Mouse (Mus musculus) liver, embryonic 11.5 days (tissue): ENCODE results near the gene Zfp706. TPM values are rescaled to one million over a fixed set of nuclear protein-coding genes. Genes with fewer than 3 reads are reported as not detected.

ENCODE experiments used
- ATAC-seq: fragments of 200-750 bp; cut with Nextera tagmentation; replicated peaks from 2 replicates; pipeline ENCODE4 v1.8.0; 2017; ENCODE audit warnings: moderate number of reproducible peaks, mild to moderate bottlenecking, moderate TSS enrichment, moderate library complexity; ENCODE audit not compliant: low FRiP score
- DNase-seq: peaks from one replicate; pipeline ENCODE4 v3.0.0-alpha.2; 2017; ENCODE audit warnings: low spot score
- H3K27ac ChIP-seq: fragments of 300-500 bp; sonication (generic); 2 replicates; pipeline ENCODE4 v1.5.1; 2014; ENCODE audit warnings: mild to moderate bottlenecking, low read depth, low read length, control low read depth
- H3K27me3 ChIP-seq: fragments of 300-500 bp; sonication (generic); replicated peaks from 2 replicates; pipeline ENCODE4 v1.6.1; 2014; ENCODE audit warnings: low read length, mixed read lengths; ENCODE audit not compliant: control insufficient read depth, insufficient read depth
- H3K36me3 ChIP-seq: fragments of 300-500 bp; sonication (generic); 2 replicates; pipeline ENCODE4 v1.6.1; 2014; ENCODE audit warnings: mild to moderate bottlenecking, low read length, moderate library complexity, mixed read lengths; ENCODE audit not compliant: control insufficient read depth, insufficient read depth
- H3K4me1 ChIP-seq: fragments of 300-500 bp; sonication (generic); replicated peaks from 2 replicates; pipeline ENCODE4 v1.6.1; 2014; ENCODE audit warnings: low read length, mixed read lengths; ENCODE audit not compliant: control insufficient read depth, insufficient read depth
- H3K4me2 ChIP-seq: fragments of 300-500 bp; sonication (generic); 2 replicates; pipeline ENCODE4 v1.6.1; 2014; ENCODE audit warnings: mild to moderate bottlenecking, control low read depth, moderate library complexity
- H3K4me3 ChIP-seq: fragments of 300-500 bp; sonication (generic); 2 replicates; pipeline ENCODE4 v1.5.1; 2014; ENCODE audit warnings: low read depth, low read length, control low read depth
- H3K9ac ChIP-seq: fragments of 300-500 bp; sonication (generic); 2 replicates; pipeline ENCODE4 v1.6.1; 2014; ENCODE audit warnings: low read depth, low read length, control low read depth
- H3K9me3 ChIP-seq: fragments of 300-500 bp; sonication (generic); 2 replicates; pipeline ENCODE4 v1.6.1; 2016; ENCODE audit warnings: low read length, inconsistent platforms, mixed read lengths; ENCODE audit not compliant: control insufficient read depth
- WGBS: fragments of 180-500 bp; shearing (Covaris S2); extraction: QIAGEN DNeasy Blood & Tissue Kit; methylation state at CpG from one replicate; pipeline ENCODE4 v1.1.7; 2014; 5-methylcytosine and 5-hydroxymethylcytosine counted together
- polyA plus RNA-seq: library from polyadenylated mRNA; unstranded; fragments of >200 nt; fragmentation: Nextera tagmentation; extraction: Ambion mirVana; gene quantifications from 2 replicates; pipeline ENCODE4 v1.2.1, GENCODE M21; 2014

Gene Zfp706
- polyA plus RNA-seq, 1 experiment from 2014 or later: 419 TPM

GRCm38 (mm10) chr15:37041214-37041613 is 33.6 kb upstream of the Zfp706 start:
- DNase-seq: no peak
- no peak overlapping the region for H3K4me3 ChIP-seq
- ATAC-seq: no peak
- H3K36me3 ChIP-seq: no peaks in the 10 kb centered on the region
- H3K4me2 ChIP-seq: no peak overlapping the region
- H3K27me3 ChIP-seq: no peaks in the 10 kb centered on the region
- WGBS: 83% methylated on average over 5 of the region's 5 CpGs
- no peaks in the 10 kb centered on the region for H3K9me3 ChIP-seq
- H3K4me1 ChIP-seq: no peaks in the 10 kb centered on the region
- no peak overlapping the region for H3K9ac ChIP-seq
- no peak overlapping the region for H3K27ac ChIP-seq

GRCm38 (mm10) chr15:37038666-37039065 is 31.1 kb upstream of the Zfp706 start:
- DNase-seq: no peak
- no peak for ATAC-seq
- Histone ChIP-seq H3K36me3 (no peaks in the 10 kb centered on the region), H3K27me3 (no peaks in the 10 kb centered on the region), H3K27ac (no peak overlapping the region), H3K4me2 (no peak overlapping the region), H3K9me3 (no peaks in the 10 kb centered on the region), H3K9ac (no peak overlapping the region), H3K4me1 (no peaks in the 10 kb centered on the region), H3K4me3 (no peak overlapping the region)
- whole genome bisulfite sequencing: 24% methylated on average over 1 of the region's 1 CpGs

GRCm38 (mm10) chr15:37037704-37038103 is 30.1 kb upstream of the Zfp706 start:
- 77% methylated on average over 3 of the region's 3 CpGs for WGBS
- H3K4me2 ChIP-seq: no peak overlapping the region
- H3K4me1 ChIP-seq: no peaks in the 10 kb centered on the region
- no peaks in the 10 kb centered on the region for H3K36me3 ChIP-seq
- ATAC-seq (no peak), DNase-seq (no peak)
- no peak overlapping the region for H3K27ac ChIP-seq
- no peaks in the 10 kb centered on the region for H3K9me3 ChIP-seq
- H3K27me3 ChIP-seq: no peaks in the 10 kb centered on the region
- H3K4me3 ChIP-seq: no peak overlapping the region
- H3K9ac ChIP-seq: no peak overlapping the region

- no peak for ATAC-seq
- Histone ChIP-seq H3K27ac (no peak overlapping the region), H3K4me1 (no peaks in the 10 kb centered on the region)
Observed at GRCm38 (mm10) chr15:37036481-37037156, 29.0 kb upstream of the Zfp706 start.

GRCm38 (mm10) chr15:37034155-37034554 is 26.6 kb upstream of the Zfp706 start:
- no peak overlapping the region for H3K4me2 ChIP-seq
- H3K27me3 ChIP-seq: no peaks in the 10 kb centered on the region
- H3K36me3 ChIP-seq: no peaks in the 10 kb centered on the region
- WGBS: 74% methylated on average over 2 of the region's 2 CpGs
- no peaks in the 10 kb centered on the region for H3K9me3 ChIP-seq
- DNase-seq (no peak), ATAC-seq (no peak)
- no peaks in the 10 kb centered on the region for H3K4me1 ChIP-seq
- H3K9ac ChIP-seq: no peak overlapping the region
- no peak overlapping the region for H3K4me3 ChIP-seq
- H3K27ac ChIP-seq: no peak overlapping the region

More at GRCm38 (mm10) chr15:37036481-37037156, 29.0 kb upstream of the Zfp706 start:
- Histone ChIP-seq H3K27me3 (no peaks in the 10 kb centered on the region), H3K9ac (no peak overlapping the region), H3K4me3 (no peak overlapping the region), H3K36me3 (no peaks in the 10 kb centered on the region), H3K9me3 (no peaks in the 10 kb centered on the region), H3K4me2 (no peak overlapping the region)
- WGBS: 45% methylated on average over 7 of the region's 7 CpGs
- no peak for DNase-seq

- DNase-seq (no peak), ATAC-seq (no peak)
- H3K36me3 ChIP-seq: no peaks in the 10 kb centered on the region
- 81% methylated on average over 2 of the region's 2 CpGs for WGBS
- no peaks in the 10 kb centered on the region for H3K9me3 ChIP-seq
- no peak overlapping the region for H3K4me3 ChIP-seq
- H3K27me3 ChIP-seq: no peaks in the 10 kb centered on the region
- no peak overlapping the region for H3K9ac ChIP-seq
- H3K27ac ChIP-seq: no peak overlapping the region
- H3K4me2 ChIP-seq: no peak overlapping the region
- no peaks in the 10 kb centered on the region for H3K4me1 ChIP-seq
Observed at GRCm38 (mm10) chr15:37033431-37033830, 25.9 kb upstream of the Zfp706 start.

- H3K36me3 ChIP-seq: no peaks in the 10 kb centered on the region
- 34% methylated on average over 6 of the region's 6 CpGs for WGBS
- no peak overlapping the region for H3K27ac ChIP-seq
- H3K27me3 ChIP-seq: no peaks in the 10 kb centered on the region
- no peaks in the 10 kb centered on the region for H3K4me1 ChIP-seq
- ATAC-seq (no peak), DNase-seq (no peak)
- no peak overlapping the region for H3K4me3 ChIP-seq
- no peak overlapping the region for H3K4me2 ChIP-seq
- no peaks in the 10 kb centered on the region for H3K9me3 ChIP-seq
- H3K9ac ChIP-seq: no peak overlapping the region
Observed at GRCm38 (mm10) chr15:37031334-37032150, 24.0 kb upstream of the Zfp706 start.

- no peaks in the 10 kb centered on the region for H3K36me3 ChIP-seq
Observed at GRCm38 (mm10) chr15:37030929-37031328, 23.4 kb upstream of the Zfp706 start.

GRCm38 (mm10) chr15:37027956-37028355 is 20.4 kb upstream of the Zfp706 start:
- Histone ChIP-seq H3K27me3 (no peaks in the 10 kb centered on the region), H3K4me1 (no peaks in the 10 kb centered on the region), H3K36me3 (no peaks in the 10 kb centered on the region), H3K4me3 (no peak overlapping the region), H3K9ac (no peak overlapping the region), H3K27ac (no peak overlapping the region), H3K9me3 (no peaks in the 10 kb centered on the region), H3K4me2 (no peak overlapping the region)
- ATAC-seq: no peak
- DNase-seq: no peak

More at GRCm38 (mm10) chr15:37030929-37031328, 23.4 kb upstream of the Zfp706 start:
- no peak overlapping the region for H3K4me3 ChIP-seq
- no peaks in the 10 kb centered on the region for H3K9me3 ChIP-seq
- no peaks in the 10 kb centered on the region for H3K27me3 ChIP-seq
- 67% methylated on average over 3 of the region's 3 CpGs for WGBS
- H3K27ac ChIP-seq: no peak overlapping the region
- no peak overlapping the region for H3K9ac ChIP-seq
- no peaks in the 10 kb centered on the region for H3K4me1 ChIP-seq
- H3K4me2 ChIP-seq: no peak overlapping the region
- DNase-seq: no peak
- ATAC-seq: no peak
